Mouse (Mus musculus): ENCODE measurements at regions not wholly inside any gene's neighbourhood (a gene's known extent, or its start where the extent isn't known, plus 50 kb on each side); places are given as distances from the start of the nearest gene placed in this dataset.

DNA sequence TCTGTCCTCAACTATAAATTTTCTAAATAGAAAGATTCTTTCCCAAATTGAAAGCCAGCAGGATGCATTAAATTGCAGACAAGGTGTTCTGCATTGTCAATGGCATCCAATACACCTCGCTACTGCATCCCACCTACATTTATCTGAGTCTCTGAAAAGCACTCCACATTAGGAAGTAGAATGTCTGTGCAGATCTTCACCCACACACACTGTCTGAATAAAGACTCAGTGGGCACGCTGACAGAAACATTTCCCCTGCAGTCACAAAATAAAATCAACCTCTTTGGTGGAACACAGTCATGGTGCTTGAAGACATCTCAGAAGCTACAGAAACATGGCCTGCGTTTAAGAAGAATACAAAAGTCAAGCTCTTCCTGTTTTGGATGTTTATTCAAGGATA is 449.0 kb downstream of the Tmem135 start:
- peak; percentile 79 for ATAC-seq (ENCODE audit: low TSS enrichment)

DNA sequence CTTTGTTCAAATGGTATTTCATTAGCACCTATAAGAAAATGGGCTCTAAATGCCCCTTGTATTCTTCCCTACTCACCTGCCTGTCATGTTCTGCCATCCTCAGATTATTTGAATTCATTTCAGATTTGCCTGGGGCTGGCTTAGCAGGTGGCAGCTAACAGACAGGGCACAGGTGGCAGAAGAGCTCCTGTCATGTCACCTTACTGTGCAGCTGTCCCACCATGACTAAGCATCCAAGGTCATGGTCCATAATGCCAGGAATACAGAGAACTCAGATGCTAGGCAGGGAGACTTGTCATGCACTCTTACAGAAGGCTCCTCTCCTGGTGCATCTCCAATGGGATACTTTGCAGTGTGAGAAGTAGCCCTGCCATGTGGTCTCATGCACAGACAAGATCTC is 458.7 kb downstream of the Tmem135 start:
- ATAC-seq (ENCODE audit: low TSS enrichment) = no peak

DNA sequence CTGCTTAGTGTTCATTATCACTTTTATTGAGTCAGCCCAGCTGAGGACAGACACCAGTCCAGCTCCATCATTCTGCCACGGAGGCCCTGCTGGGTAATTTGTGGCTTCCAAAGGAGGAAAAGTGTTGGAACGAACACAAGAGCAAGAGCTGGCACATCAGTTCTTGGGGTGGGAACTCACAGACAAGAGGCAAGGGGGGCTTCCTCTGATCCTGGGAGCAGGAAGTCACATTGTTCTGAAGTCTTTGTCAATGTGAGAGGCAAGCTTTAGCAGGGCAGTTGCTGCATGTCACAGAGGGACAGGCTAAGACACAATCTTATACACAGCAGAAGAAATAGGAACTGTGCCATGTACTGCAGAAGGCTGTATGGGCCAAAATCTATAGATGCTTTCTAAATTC is 459.1 kb downstream of the Tmem135 start:
- ATAC-seq (ENCODE audit: low TSS enrichment) = no peak

DNA sequence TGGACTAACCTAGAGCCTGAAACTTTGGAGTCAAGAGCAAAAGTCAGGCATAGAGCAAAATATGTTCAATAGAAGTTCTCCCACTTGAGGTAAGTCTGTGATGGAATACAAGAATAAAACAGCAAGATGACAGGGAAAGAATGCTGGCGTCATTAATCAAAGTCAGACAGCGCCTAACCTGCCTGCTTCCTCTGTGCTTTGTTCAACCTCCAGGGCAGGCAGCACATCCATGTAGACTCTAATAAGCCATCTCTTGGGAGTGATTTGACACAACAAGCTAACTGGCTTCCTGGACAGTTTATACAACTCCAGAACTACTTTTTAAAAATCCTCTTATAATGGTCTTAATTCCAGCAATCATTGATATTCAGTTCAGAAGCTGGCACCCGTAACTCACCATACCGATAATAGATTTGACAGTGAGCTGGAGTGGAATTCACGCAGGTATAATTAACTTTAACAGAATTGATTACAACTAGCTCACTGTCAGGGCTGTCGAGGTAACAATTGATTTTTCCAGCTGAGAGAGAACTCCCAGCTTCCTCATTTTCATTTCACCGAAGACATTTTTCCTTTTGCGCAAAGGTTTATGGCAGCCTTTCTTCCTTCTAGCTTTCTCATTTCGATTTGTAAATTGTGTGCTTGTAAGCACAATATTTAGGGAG is 462.6 kb downstream of the Tmem135 start:
- no peak for ATAC-seq (ENCODE audit: low TSS enrichment)

DNA sequence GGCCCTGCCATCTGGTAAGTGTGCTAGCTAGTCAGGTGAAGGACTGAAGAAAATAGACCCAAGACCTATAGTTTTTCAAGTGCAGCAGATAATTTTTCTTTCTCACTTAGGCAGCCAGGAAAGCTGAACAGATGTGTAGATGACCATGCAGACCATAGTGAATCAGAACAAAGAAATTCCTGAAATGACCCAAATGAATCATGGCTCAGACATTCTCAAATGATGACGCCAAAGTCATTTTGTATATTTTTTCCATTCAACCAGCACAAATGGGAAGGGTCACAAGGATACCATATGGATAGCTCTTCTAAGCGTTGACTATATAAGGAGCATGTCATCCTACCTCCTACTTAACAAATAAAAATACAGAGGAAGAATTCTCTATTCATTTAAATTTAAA is 463.8 kb downstream of the Tmem135 start:
- no peak for ATAC-seq (ENCODE audit: low TSS enrichment)

DNA sequence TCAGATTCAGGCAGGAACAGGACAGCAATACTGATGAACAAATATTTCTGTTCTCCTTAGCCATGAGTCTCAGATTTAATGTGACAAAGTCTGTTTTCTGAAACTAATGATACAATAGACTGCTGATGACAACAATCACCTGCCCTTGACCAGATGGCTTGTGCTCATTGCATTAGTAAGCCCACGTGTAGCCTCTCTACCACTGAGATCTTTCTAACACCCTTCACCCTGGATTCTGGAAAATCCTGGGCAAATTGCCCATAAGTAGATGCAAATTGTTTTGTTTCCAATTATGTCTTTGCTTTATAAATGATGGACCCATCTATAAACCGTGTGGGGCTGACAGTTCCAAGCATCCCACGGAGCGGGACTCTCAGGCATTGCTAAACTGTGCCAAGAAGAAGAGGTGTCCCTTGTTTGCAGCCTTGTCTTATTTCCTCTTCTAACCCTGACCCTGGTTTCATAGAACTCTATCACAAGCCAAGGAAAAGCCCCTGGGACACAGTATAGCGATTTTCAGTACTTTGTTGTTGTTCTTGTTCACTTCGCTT is 475.7 kb downstream of the Tmem135 start:
- no peak for ATAC-seq (ENCODE audit: low TSS enrichment)

All from frontal cortex, adult (tissue).